Mouse (Mus musculus) erythroid progenitor cell, adult 5-6 weeks (primary cell): Measurements from ENCODE around the gene Nos1ap. TPM values are rescaled to one million over a fixed set of nuclear protein-coding genes. Genes with fewer than 3 reads are reported as not detected.

ENCODE experiments used
- ATAC-seq: replicated peaks from 2 replicates; pipeline ENCODE4 v1.8.0; 2016; ENCODE audit warnings: moderate number of reproducible peaks, mild to moderate bottlenecking, moderate TSS enrichment, inconsistent platforms; ENCODE audit not compliant: poor library complexity, low FRiP score, severe bottlenecking
- total RNA-seq, 2 experiments: library from RNA; stranded (forward) in 1 of 2; stranded (reverse) in 1 of 2; fragments of 150-400 nt in 1 of 2; fragments of 186-747, 209-891 nt in 1 of 2; gene quantifications; 2 replicates each; pipeline versions ENCODE4 v1.2.3 to v1.2.4; 2015 to 2017; ENCODE audit warnings: low replicate concordance in 2 of 2

Nos1ap gene
- total RNA-seq, 2 experiments from 2014 or later = 38.1 to 76.5 TPM

GRCm38 (mm10) chr1:170481093-170481492 lies 108.6 kb downstream of the Nos1ap start:
- ATAC-seq = no peak

DNA sequence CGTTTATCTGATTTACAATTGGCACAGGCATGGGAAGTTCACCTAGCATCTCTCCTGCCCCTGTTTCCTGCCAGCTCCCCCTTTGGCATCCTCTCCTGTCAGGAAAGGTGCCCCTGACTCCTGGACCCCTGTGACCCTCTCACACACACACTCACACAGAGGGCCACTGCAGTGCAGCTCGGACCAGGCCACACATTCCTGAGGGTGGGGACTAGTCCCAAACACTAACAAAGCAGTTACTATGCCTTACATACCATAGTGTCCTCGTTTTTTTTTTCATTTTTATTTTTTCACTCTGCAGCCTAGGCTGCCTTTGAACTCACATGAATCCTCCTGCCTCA lies 110.2 kb downstream of the Nos1ap start:
- ATAC-seq = no peak

GRCm38 (mm10) chr1:170478791-170479457 lies 110.7 kb downstream of the Nos1ap start:
- ATAC-seq = no peak

DNA sequence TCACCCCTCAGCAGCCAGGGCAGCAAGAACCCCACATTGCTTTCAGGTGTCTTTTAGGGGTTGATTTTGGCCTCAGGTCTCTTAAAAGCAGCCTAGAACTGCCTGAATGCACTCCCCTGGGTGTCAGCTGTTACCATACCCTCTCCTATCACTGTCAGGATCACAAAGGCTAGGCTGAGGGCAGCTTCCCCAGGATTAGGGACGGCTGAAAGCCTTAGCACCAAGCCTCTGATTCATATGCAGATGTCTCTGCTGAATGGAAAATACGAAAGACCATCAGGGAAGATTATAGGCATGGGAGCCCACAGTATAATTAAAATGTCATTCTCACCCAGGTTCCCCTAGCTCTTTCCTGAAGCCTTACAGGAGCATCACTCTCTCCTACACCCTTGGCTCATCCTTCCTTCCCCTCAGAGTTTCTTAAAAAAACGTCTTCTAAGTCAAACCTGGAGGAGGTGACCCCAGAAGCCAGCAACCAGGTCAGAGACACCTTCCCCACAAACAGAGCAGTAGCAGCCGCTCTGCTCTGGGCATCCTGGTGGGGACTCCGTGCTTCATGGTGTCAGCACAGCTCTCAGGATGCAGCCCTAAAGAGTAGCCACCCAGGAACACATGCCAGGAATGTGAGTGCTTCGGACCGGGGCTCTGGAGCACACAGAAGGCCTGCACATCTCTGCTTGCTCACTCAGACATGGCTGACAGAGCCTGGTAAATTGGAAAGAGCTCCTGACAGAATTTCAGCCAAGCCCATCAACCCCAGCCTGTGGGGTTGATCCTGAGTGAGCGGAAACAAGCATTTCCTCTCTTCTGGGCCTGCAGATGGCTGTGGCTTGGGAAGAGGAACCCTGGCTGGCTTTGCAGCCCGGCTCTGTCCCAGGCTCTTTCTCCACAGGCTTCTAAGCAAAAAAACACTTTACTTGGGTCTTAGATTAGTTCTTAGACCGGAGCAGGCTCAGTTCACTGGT lies 111.7 kb downstream of the Nos1ap start:
- ATAC-seq = no peak

DNA sequence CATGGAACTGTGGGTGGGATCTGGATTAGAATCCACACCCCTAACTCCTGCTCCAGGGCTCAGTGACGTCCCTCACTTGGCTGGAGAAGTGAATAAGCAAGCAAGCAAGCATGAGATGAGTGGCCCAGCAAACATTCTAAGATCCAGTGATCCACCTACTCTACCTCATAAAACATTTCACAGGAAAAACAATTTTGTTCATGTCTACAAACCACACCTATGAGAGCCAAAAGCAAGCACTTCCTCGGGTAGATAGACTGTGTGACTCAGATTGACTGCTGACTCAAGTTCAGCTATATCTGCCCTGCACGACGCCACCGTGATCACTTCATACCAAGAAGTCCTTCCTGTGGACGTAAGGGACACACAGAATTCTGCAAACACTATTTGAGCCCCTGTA lies 116.2 kb downstream of the Nos1ap start:
- no peak for ATAC-seq

DNA sequence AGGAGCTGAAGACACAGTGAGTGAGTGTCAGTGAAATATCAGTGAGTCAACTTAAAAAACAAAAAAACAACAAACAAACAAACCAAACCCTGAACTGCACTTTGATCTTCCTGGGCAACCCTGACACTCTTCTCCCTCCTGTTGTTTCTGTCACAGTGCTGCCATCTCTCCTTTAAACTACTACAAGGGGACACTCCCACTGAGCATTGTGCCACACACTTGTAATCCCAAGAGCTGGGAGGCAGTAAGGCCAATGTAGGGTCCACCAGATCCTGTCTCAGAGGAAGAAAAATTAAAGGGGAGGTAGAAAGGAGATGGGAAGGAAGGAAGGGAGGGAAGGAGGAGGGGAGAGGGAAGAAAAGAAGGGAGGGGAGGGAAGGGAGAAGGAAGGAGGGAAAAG lies 116.8 kb downstream of the Nos1ap start:
- ATAC-seq = no peak

DNA sequence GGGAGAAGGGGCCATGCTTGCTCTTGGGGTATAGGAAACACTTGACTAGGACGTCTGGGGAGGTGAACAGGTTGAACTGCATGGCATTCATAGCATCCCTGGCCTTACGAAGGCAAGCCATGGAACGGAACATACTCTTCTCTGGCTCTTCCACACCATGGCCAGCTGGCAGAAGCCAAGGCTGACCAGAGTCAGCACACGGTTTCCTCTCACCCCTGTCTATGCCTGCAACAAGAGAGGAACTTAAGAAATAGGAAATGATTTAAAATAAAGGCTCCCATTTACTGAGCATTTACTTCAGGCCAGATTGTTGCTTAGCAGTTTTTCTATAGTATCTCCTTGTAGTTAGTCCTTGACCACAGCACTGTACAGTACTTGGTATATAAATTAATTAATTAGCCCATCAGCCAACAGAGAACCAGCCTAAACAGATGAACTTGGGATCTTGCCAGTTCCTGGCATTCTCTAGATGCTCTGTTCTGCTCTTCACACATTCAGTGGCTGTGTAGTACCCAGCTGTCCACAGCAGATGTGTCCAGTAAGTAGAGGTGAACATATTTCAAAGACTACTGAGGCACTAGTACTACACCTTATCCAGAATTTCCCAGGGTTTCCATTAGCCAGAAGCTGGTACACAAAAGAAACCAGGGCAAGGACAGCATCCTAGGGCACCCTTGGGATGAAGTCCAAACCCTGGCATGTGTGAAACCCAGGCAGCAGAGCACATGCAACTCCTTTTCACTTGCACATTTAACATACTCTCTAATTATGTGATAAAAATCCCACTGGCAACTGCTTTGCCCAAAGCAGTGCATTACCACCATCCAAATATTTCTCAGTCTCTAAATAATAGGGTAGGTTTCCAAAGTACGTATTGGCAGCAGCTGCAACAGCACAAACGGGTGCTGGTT lies 123.3 kb downstream of the Nos1ap start:
- no peak for ATAC-seq

- ATAC-seq = no peak
Measured at GRCm38 (mm10) chr1:170462140-170462539, 127.5 kb downstream of the Nos1ap start.

GRCm38 (mm10) chr1:170459896-170460602 lies 129.6 kb downstream of the Nos1ap start:
- no peak for ATAC-seq

DNA sequence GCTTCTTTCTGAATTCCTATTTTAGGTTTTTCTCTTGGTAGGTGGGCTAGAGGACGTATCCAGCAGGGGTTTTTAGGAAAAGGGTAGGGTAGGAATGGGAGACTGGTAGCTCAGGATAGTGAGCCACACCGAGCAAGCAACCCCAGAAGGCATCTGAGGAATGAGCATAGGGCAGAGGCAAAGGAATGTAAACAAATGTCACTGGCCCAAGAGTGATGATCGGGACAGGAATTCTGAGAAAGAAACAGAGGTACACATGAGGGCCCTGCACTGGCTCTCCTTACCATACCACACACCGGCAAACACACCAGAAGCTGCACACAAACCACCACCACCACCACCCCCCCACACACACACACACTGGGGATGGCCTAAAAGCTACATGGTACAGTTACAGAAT lies 132.0 kb downstream of the Nos1ap start:
- no peak for ATAC-seq

DNA sequence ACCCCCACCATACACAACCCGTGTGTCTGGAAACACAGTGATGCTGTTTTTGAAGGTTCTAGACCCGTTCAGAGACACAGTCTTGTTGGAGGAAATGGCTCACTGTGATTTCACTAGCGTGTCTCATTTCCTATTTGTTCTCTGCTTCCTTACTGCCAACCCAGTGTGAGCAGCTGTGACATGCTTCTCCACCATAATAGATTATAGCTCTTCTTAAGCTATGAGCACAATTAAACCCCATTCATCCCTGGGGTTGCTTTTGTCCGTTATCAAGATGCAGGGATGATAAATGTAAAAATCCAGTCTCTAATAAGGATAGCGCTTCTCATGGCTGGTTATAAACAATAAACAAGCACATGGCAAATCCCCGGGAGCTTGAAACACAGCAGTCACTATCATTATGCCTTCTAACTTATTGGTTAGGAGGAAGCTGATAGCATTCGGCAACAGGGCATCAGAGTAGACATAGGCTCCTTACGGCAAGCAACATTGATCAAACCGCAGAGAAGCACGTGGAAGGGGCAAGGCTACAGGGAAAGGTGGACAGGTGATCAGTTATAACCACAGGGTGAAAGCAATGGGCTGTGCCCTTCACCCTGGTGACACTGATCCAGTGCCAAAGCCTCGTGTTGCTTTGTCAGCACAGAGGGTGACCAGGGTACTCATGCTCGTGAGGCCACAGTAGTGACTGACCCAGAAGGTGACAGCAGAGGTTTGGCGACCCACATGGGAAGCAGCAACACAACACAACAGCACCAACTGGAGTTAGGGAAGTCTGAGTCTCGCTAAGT lies 133.6 kb downstream of the Nos1ap start:
- ATAC-seq = no peak

GRCm38 (mm10) chr1:170455387-170455786 lies 134.3 kb downstream of the Nos1ap start:
- ATAC-seq = no peak

GRCm38 (mm10) chr1:170453455-170453854 lies 136.2 kb downstream of the Nos1ap start:
- no peak for ATAC-seq

DNA sequence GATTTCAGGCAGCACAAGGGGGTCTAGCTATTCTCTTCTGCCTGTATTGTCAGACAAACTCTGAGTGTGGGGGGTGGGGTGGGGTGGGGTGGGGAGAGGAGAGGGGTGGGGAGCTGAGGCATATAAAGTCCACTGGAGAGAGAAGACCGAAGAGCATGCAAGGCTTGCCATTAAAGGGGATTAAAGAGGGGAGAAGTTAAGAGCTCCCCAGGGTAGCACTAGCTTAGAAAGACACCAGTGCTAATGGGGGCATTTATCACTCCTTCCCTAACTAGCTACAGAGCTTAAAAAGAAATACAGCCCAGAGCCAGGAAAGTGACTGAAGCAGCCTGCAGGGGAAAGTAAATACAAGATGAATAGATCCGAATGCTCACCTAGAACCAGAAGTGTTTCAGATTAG lies 141.4 kb downstream of the Nos1ap start:
- ATAC-seq = no peak

DNA sequence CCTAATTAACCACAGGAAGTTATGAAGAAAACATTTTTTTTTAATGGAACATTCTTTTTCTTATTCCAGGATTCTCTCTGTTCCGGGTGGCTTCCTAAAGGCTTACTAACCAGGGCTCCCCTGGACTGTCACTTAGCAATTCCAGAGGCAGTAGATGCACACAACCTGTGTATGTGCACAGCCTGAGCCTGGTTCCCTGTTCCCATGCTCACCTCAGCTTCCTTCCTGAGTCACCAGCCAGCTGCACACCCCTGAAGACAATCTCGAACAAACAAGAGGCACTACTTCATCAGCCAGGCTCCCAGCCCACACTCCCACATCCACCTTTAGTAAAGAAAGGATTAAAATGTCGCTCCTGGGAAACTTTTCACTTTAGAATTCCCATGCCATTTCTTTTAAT lies 144.2 kb downstream of the Nos1ap start:
- ATAC-seq = no peak

GRCm38 (mm10) chr1:170440367-170440766 lies 149.3 kb downstream of the Nos1ap start:
- no peak for ATAC-seq

GRCm38 (mm10) chr1:170438471-170439151 lies 151.1 kb downstream of the Nos1ap start:
- ATAC-seq = no peak

DNA sequence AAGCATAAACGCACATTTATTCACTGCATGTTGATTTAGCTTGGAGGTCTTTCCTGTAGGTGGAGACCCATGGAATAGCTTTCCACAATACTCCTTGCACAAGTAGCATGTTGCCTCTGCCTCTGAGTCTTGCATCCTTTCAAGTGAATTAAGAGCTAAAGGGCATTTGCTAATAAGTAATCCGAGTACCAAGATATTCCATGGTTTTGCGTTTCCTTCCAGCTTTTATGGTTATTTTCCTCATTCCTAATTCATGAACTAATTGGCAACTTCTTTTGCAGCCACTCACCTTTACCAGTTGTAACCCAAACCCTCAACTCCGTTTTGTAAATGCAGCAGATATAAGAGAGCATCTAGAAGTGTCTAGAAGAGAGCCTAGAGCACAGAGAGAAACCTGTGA lies 155.5 kb downstream of the Nos1ap start:
- ATAC-seq = no peak
